Mouse (Mus musculus): ENCODE measurements around the gene Kcnj16. TPM values are rescaled to one million over a fixed set of nuclear protein-coding genes. Genes with fewer than 3 reads are reported as not detected.

The Kcnj16 gene
- total RNA-seq, 2 experiments from 2014 or later = 0.43 TPM; not detected in 1

- ATAC-seq (replicated peaks; ENCODE audit: low FRiP score, poor library complexity, severe bottlenecking) = no peak
Observed at GRCm38 (mm10) chr11:111054854-111055822, 87.3 kb downstream of the Kcnj16 start.

GRCm38 (mm10) chr11:111056030-111056429 lies 88.2 kb downstream of the Kcnj16 start:
- no peak for ATAC-seq (replicated peaks; ENCODE audit: low FRiP score, poor library complexity, severe bottlenecking)

GRCm38 (mm10) chr11:111057435-111057834 lies 89.6 kb downstream of the Kcnj16 start:
- no peak for ATAC-seq (replicated peaks; ENCODE audit: low FRiP score, poor library complexity, severe bottlenecking)

GRCm38 (mm10) chr11:111059440-111059839 lies 91.6 kb downstream of the Kcnj16 start:
- no peak for ATAC-seq (replicated peaks; ENCODE audit: low FRiP score, poor library complexity, severe bottlenecking)

GRCm38 (mm10) chr11:111060216-111060615 lies 92.4 kb downstream of the Kcnj16 start:
- no peak for ATAC-seq (replicated peaks; ENCODE audit: low FRiP score, poor library complexity, severe bottlenecking)

GRCm38 (mm10) chr11:111064751-111065527 lies 97.1 kb downstream of the Kcnj16 start:
- ATAC-seq (replicated peaks; ENCODE audit: low FRiP score, poor library complexity, severe bottlenecking) = no peak

- ATAC-seq (replicated peaks; ENCODE audit: low FRiP score, poor library complexity, severe bottlenecking) = peak; percentile 97
Observed at GRCm38 (mm10) chr11:111065635-111066298, 97.9 kb downstream of the Kcnj16 start, which contains the start of gene Kcnj2. Gene Kcnj2 (plus strand): TSS chr11:111066164.

GRCm38 (mm10) chr11:111066299-111066691 lies 98.5 kb downstream of the Kcnj16 start:
- 0 out of 2 replicates have a peak, but pooled peaks have one; percentile 18 for ATAC-seq (replicated peaks; ENCODE audit: low FRiP score, poor library complexity, severe bottlenecking)

- no peak for ATAC-seq (replicated peaks; ENCODE audit: low FRiP score, poor library complexity, severe bottlenecking)
Observed at GRCm38 (mm10) chr11:111067787-111068186, 100.0 kb downstream of the Kcnj16 start.

- no peak for ATAC-seq (replicated peaks; ENCODE audit: low FRiP score, poor library complexity, severe bottlenecking)
Observed at GRCm38 (mm10) chr11:111070460-111070859, 102.6 kb downstream of the Kcnj16 start.

- ATAC-seq (replicated peaks; ENCODE audit: low FRiP score, poor library complexity, severe bottlenecking) = no peak
Observed at GRCm38 (mm10) chr11:111074131-111074530, 106.3 kb downstream of the Kcnj16 start.

Other genes with a start within 250 kb of the Kcnj16 start
- 0.96 and 1.0 TPM in 2 replicates for gene Kcnj2, start 98.1 kb downstream of the Kcnj16 start, total RNA-seq (2015; ENCODE audit: low replicate concordance)
- gene Kcnj2, start 98.1 kb downstream of the Kcnj16 start, total RNA-seq (2017; ENCODE audit: low replicate concordance) = 3.2 and 4.3 TPM in 2 replicates

Measured in erythroblast, adult 5-6 weeks (primary cell).